Mouse (Mus musculus): ENCODE data around the gene 4930564D02Rik.
A peak's percentile ranks its signal among the peaks of the same experiment; 100 is the strongest.

The 4930564D02Rik gene

GRCm38 (mm10) chr3:105066544-105066943, at the start of gene 4930564D02Rik:
4930564D02Rik (plus strand) TSS chr3:105066844.
- no peak for DNase-seq (ENCODE audit: extremely low spot score, low read depth, low spot score)

DNA sequence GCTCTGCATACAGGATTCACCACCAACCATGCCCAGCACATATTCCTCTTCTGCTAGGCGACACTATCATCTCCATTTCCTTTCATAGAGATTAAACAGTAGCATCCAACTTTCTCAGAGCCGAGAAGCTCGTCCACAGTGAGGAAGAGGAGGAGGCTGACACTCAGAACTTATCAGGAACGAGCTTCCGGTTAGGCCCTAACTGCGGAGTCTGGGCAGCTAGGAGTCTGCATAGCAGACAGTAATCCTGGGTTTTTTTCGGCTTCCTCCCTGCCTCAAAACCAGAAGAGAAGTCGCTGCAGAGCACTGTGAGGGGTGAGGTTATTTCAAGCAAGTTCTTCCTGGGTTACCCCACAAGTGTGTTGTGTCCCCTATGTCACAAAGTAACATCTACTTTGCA, 49.3 kb upstream of the 4930564D02Rik start:
- no peak for DNase-seq (ENCODE audit: extremely low spot score, low read depth, low spot score)

- no peak for DNase-seq (ENCODE audit: extremely low spot score, low read depth, low spot score)
These were observed 48.4 kb upstream of the 4930564D02Rik start for GRCm38 (mm10) chr3:105018085-105018782.

DNA sequence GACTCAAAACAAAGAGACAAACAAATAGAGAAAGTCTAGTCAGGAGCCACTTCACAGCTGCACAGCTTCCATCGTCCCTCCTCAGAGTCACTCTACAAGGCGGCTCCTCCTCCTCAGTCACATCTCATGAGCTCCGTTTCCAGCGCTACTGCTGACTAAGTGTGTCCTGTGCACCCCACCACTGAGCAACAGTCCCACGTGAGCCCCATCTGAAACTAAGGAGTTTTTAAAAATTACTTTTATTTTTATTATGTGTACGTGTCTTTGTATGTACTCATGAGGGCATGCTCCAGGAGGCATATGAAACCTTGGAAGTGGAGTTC, 47.9 kb upstream of the 4930564D02Rik start:
- DNase-seq (ENCODE audit: extremely low spot score, low read depth, low spot score): no peak

GRCm38 (mm10) chr3:105019826-105020692, 46.6 kb upstream of the 4930564D02Rik start:
- DNase-seq (ENCODE audit: extremely low spot score, low read depth, low spot score): no peak

GRCm38 (mm10) chr3:105023371-105024005, 43.2 kb upstream of the 4930564D02Rik start:
- DNase-seq (ENCODE audit: extremely low spot score, low read depth, low spot score): no peak

DNA sequence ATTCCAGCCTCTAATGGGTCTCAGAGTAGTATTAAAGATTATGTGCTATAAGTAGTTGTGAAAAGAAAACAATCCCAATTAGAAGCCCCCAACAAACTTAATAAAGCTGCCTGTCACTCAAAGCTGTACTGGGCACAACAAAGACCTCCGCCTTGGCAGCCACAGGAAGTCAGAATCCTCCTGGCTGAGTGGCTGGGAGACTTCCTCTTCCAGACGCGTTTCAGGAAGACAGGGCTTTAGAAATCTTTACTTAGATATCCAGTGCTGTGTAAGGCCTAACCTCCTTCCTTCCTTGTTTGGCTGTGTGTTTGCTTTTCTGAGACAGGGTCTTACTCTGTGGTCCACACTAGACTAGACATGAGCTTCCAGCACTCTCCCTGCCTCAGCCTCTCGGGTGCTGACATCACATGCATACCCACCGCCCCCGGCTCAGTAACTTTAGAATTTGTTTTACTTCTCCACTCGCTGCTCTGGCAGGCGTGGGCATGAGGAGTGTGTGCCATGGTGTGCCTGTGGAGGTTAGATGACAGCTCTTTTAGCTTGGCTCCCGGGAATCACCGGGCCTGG, 30.3 kb upstream of the 4930564D02Rik start:
- DNase-seq (ENCODE audit: extremely low spot score, low read depth, low spot score): no peak

GRCm38 (mm10) chr3:105037240-105037770, 29.3 kb upstream of the 4930564D02Rik start:
- no peak for DNase-seq (ENCODE audit: extremely low spot score, low read depth, low spot score)

DNA sequence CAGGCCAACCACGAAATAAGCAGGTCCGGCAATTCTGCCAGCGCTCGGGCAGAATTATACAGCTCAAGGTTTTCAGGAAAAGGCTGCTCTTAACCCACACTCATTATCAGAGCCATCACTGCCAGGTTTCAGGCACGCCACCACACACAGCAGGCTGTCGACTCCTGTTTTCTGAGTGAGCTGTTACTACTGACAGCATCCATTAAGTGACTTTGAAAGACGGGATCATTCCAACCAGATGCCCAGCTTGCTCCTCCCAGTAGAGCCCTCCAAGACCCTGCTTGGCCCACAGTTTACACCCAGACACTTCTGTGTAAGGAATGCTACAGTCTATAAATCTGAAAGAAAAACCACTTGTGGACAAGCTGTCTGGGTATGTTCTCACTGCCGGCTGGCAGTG, 26.6 kb upstream of the 4930564D02Rik start:
- DNase-seq (ENCODE audit: extremely low spot score, low read depth, low spot score): no peak

DNA sequence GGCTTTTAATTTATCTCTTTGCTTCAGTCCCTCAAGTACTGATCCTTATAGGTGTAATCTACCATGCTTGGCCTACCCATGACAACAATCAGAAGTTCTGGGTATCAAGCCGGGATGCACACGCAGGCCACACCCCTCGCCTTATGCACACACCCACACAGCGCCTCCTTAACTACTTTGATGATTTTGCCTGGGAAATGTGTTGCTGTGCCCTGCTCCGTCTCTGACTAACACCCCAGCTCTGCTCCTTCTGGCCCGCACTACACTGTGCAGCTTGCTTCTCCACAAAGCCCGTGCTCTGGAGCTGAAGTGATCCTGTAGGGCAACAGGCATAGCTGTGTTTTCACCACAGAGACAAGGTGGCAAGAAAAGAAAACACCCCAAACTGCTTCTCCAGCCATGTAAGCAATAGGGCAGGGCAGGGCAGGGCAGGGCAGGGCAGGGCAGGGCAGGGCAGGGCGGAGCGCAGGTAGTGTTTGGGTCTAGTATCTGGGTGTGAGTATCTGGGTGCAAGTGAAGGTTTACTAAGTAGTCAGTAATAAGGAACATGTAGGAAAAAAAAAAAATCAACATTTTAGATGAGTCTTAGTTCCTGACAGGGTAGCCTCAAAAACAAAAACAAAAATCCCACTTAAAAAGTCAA, 25.5 kb upstream of the 4930564D02Rik start:
- DNase-seq (ENCODE audit: extremely low spot score, low read depth, low spot score): no peak

- no peak for DNase-seq (ENCODE audit: extremely low spot score, low read depth, low spot score)
These were observed 22.9 kb upstream of the 4930564D02Rik start for GRCm38 (mm10) chr3:105043746-105044145.

- DNase-seq (ENCODE audit: extremely low spot score, low read depth, low spot score): no peak
These were observed 19.8 kb upstream of the 4930564D02Rik start for GRCm38 (mm10) chr3:105046870-105047269.

DNA sequence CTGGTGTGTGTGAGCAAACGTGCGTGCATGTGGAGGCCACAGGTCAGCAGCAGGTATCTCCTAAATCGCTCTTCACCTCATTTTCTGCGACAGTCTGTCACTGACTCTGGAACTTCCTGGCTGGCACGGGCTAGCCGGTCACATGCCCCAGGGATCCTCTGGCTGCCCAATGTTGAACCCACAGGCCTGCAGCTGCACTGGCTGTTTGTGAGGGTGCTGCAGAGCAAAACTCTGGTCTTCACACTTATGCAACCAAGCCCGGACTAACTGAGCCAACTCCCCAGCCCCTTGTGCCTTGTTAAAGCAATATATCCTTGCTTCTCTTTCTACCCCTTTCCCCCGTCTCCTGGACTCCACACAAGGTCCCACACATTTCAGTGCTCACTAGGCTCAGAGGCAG, 19.0 kb upstream of the 4930564D02Rik start:
- DNase-seq (ENCODE audit: extremely low spot score, low read depth, low spot score): no peak

DNA sequence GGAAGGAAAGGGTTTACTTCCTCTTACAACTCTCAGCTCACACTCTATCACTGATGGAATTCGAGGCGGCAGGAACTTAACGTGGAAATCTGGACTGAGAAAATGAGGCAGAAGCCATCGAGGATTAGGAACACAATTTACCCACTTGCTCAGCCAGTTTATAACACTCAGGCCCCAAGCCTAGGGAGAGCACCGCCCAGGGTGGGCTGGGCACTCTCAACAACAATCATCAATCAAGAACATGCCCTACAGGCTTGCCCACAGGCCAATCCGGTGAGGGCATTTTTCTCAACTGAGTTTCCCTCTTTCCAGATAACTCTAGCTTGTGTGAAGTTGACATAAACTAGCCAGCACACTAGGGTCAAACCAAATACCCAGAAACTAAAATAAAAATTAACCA, 16.8 kb upstream of the 4930564D02Rik start:
- no peak for DNase-seq (ENCODE audit: extremely low spot score, low read depth, low spot score)

GRCm38 (mm10) chr3:105051103-105051502, 15.5 kb upstream of the 4930564D02Rik start:
- no peak for DNase-seq (ENCODE audit: extremely low spot score, low read depth, low spot score)

DNA sequence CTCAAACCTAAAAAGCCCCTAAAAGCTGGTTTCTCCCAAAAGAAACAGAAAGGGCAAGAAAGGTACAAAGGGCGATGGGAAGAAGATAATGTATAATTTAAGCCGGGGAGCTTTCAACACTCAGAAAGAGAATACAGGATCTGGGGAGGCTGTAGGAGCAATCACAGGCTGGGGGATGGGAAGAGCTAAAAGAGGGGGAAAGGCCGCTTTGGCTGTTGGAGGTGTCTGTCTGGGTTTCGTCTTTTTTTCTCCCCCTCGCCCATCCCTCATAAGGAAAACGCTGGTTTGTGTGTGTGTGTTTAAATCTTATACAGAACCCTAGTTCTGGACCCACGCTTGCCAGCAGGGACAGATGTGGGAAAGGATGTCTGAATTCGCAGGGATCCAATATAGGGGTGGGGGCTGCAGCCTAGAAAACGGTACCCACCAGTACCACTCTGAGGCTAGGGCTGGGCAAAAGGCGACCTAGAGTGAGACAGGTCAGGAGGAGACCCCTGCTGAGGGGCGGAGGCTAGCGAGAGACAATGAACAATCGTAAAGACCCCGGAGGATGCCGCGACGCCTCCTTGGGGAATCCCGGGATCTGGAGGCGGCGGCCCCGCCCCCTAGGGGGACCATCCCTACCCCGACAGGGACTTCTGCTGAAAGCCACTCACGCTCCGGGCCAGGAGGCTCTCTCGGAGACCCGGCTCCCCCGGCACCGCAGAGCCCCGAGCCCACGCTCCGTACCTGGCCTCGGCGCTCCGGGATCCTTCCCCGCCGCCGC, 14.3 kb upstream of the 4930564D02Rik start:
- DNase-seq (ENCODE audit: extremely low spot score, low read depth, low spot score): no peak

- DNase-seq (ENCODE audit: extremely low spot score, low read depth, low spot score): peak; percentile 98
These were observed 13.5 kb upstream of the 4930564D02Rik start, which contains the start of gene Cttnbp2nl for GRCm38 (mm10) chr3:105052937-105053697. Cttnbp2nl (minus strand) TSS chr3:105053146.

DNA sequence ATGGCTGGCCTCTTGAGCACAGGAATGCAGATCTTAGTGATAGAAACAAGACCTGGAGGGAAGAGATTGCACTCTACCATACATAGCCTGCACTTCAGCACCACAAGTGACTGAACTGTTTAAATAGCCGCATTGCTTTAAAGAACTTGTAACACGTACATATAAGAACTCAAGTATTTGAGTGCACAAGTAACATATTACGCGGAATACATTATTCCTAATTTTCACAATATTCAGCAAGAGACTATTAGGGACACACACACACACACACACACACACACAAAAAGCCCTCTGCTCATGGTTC, 13.0 kb upstream of the 4930564D02Rik start:
- DNase-seq (ENCODE audit: extremely low spot score, low read depth, low spot score): no peak

GRCm38 (mm10) chr3:105054952-105055351, 11.7 kb upstream of the 4930564D02Rik start:
- no peak for DNase-seq (ENCODE audit: extremely low spot score, low read depth, low spot score)

Data from hindlimb bud, embryonic 11.5 days (tissue).